Mouse (Mus musculus) lung, embryonic 14.5 days (tissue): ENCODE measurements at regions not wholly inside any gene's neighbourhood (a gene's known extent, or its start where the extent isn't known, plus 50 kb on each side); places are given as distances from the start of the nearest gene placed in this dataset.
A peak's percentile ranks its signal among the peaks of the same experiment; 100 is the strongest.

Experiments used
- ATAC-seq: fragments of 200-750 bp; cut with Nextera tagmentation; 2 replicates; pipeline ENCODE4 v1.8.0; 2017; ENCODE audit warnings: mild to moderate bottlenecking, moderate TSS enrichment, moderate library complexity; ENCODE audit not compliant: insufficient read depth
- DNase-seq: peaks from one replicate; pipeline ENCODE4 v3.0.0-alpha.2; 2015
- H3K27ac ChIP-seq: fragments of 300-500 bp; sonication (generic); 2 replicates; pipeline ENCODE4 v1.5.1; 2014; ENCODE audit warnings: low read depth, mild to moderate bottlenecking, moderate library complexity
- H3K27me3 ChIP-seq: fragments of 300-500 bp; sonication (generic); 2 replicates; pipeline ENCODE4 v1.6.1; 2014; ENCODE audit warnings: low read length, control low read depth; ENCODE audit not compliant: insufficient read depth
- H3K36me3 ChIP-seq: fragments of 300-500 bp; sonication (generic); 2 replicates; pipeline ENCODE4 v1.6.1; 2014; ENCODE audit warnings: control low read depth; ENCODE audit not compliant: insufficient read depth
- H3K4me1 ChIP-seq: fragments of 300-500 bp; sonication (generic); 2 replicates; pipeline ENCODE4 v1.6.1; 2014; ENCODE audit warnings: antibody characterized with exemption, control low read depth; ENCODE audit not compliant: insufficient read depth
- H3K4me2 ChIP-seq: fragments of 300-500 bp; sonication (generic); 2 replicates; pipeline ENCODE4 v1.6.1; 2014; ENCODE audit warnings: mild to moderate bottlenecking
- H3K4me3 ChIP-seq: fragments of 300-500 bp; sonication (generic); 2 replicates; pipeline ENCODE4 v1.5.1; 2014; ENCODE audit warnings: low read depth, low read length
- H3K9ac ChIP-seq: fragments of 300-500 bp; sonication (generic); 2 replicates; pipeline ENCODE4 v1.6.1; 2014
- H3K9me3 ChIP-seq: fragments of 300-500 bp; sonication (generic); 2 replicates; pipeline ENCODE4 v1.6.1; 2016; ENCODE audit warnings: low read depth, low read length, control low read depth
- CTCF ChIP-seq: IDR thresholded peaks from 2 replicates; pipeline ENCODE4 v1.5.1; 2016; ENCODE audit warnings: antibody characterized with exemption, low read depth
- WGBS: fragments of 180-500 bp; shearing (Covaris S2); extraction: QIAGEN DNeasy Blood & Tissue Kit; methylation state at CpG from one replicate; pipeline ENCODE4 v1.1.7; 2014; 5-methylcytosine and 5-hydroxymethylcytosine counted together

- Histone ChIP-seq H3K4me1 (no peaks in the 10 kb centered on the region), H3K4me2 (no peak overlapping the region), H3K27ac (no peak overlapping the region), H3K36me3 (no peaks in the 10 kb centered on the region), H3K4me3 (no peak overlapping the region), H3K27me3 (no peaks in the 10 kb centered on the region), H3K9me3 (no peaks in the 10 kb centered on the region), H3K9ac (no peak overlapping the region)
- 73% methylated on average over 13 of the region's 13 CpGs for WGBS
- no peak for TF ChIP-seq CTCF
- ATAC-seq (no peak), DNase-seq (no peak)
Observed at GRCm38 (mm10) chr10:119045059-119045458, 175.1 kb upstream of the Dyrk2 start.

GRCm38 (mm10) chr10:119043069-119043468, 173.1 kb upstream of the Dyrk2 start:
- H3K4me2 ChIP-seq: no peak overlapping the region
- 89% methylated on average over 7 of the region's 7 CpGs for WGBS
- no peak for TF ChIP-seq CTCF

GRCm38 (mm10) chr10:119040205-119040604, 170.2 kb upstream of the Dyrk2 start:
- Histone ChIP-seq H3K4me1 (no peaks in the 10 kb centered on the region), H3K27me3 (no peaks in the 10 kb centered on the region), H3K36me3 (no peaks in the 10 kb centered on the region), H3K4me3 (no peak overlapping the region), H3K9ac (no peak overlapping the region), H3K27ac (no peak overlapping the region), H3K4me2 (no peak overlapping the region), H3K9me3 (no peaks in the 10 kb centered on the region)
- no peak for DNase-seq
- TF ChIP-seq CTCF: no peak
- ATAC-seq: no peak
- WGBS: 38% methylated on average over 4 of the region's 4 CpGs

More at GRCm38 (mm10) chr10:119043069-119043468, 173.1 kb upstream of the Dyrk2 start:
- Histone ChIP-seq H3K36me3 (no peaks in the 10 kb centered on the region), H3K9me3 (no peaks in the 10 kb centered on the region), H3K9ac (no peak overlapping the region), H3K27ac (no peak overlapping the region), H3K4me1 (no peaks in the 10 kb centered on the region), H3K27me3 (no peaks in the 10 kb centered on the region), H3K4me3 (no peak overlapping the region)
- ATAC-seq: no peak
- DNase-seq: no peak

- no peak overlapping the region for H3K4me3 ChIP-seq
- no peaks in the 10 kb centered on the region for H3K4me1 ChIP-seq
- H3K4me2 ChIP-seq: no peak overlapping the region
- H3K36me3 ChIP-seq: no peaks in the 10 kb centered on the region
- no peak for TF ChIP-seq CTCF
- no peak overlapping the region for H3K9ac ChIP-seq
- WGBS: 32% methylated on average over 3 of the region's 3 CpGs
- ATAC-seq (no peak), DNase-seq (peak; percentile 34)
- no peaks in the 10 kb centered on the region for H3K27me3 ChIP-seq
- H3K27ac ChIP-seq: no peak overlapping the region
- H3K9me3 ChIP-seq: no peaks in the 10 kb centered on the region
Observed at GRCm38 (mm10) chr10:119039732-119040131, 169.7 kb upstream of the Dyrk2 start.

GRCm38 (mm10) chr10:119038991-119039390, 169.0 kb upstream of the Dyrk2 start:
- WGBS: 78% methylated on average over 6 of the region's 6 CpGs
- Histone ChIP-seq H3K4me1 (no peaks in the 10 kb centered on the region), H3K4me2 (no peak overlapping the region)

GRCm38 (mm10) chr10:119037781-119038180, 167.8 kb upstream of the Dyrk2 start:
- no peaks in the 10 kb centered on the region for H3K36me3 ChIP-seq
- no peak overlapping the region for H3K27ac ChIP-seq
- ATAC-seq (no peak), DNase-seq (no peak)
- H3K9ac ChIP-seq: no peak overlapping the region
- WGBS: 88% methylated on average over 8 of the region's 8 CpGs
- no peaks in the 10 kb centered on the region for H3K27me3 ChIP-seq
- no peak overlapping the region for H3K4me3 ChIP-seq
- H3K4me1 ChIP-seq: no peaks in the 10 kb centered on the region
- no peak for TF ChIP-seq CTCF
- no peak overlapping the region for H3K4me2 ChIP-seq
- H3K9me3 ChIP-seq: no peaks in the 10 kb centered on the region

More at GRCm38 (mm10) chr10:119038991-119039390, 169.0 kb upstream of the Dyrk2 start:
- H3K9ac ChIP-seq: no peak overlapping the region
- ATAC-seq: no peak
- TF ChIP-seq CTCF: no peak
- no peaks in the 10 kb centered on the region for H3K36me3 ChIP-seq
- H3K9me3 ChIP-seq: no peaks in the 10 kb centered on the region
- H3K27me3 ChIP-seq: no peaks in the 10 kb centered on the region
- no peak overlapping the region for H3K27ac ChIP-seq
- no peak for DNase-seq
- no peak overlapping the region for H3K4me3 ChIP-seq

- Histone ChIP-seq H3K9me3 (no peaks in the 10 kb centered on the region), H3K36me3 (no peaks in the 10 kb centered on the region), H3K27me3 (no peaks in the 10 kb centered on the region), H3K4me1 (no peaks in the 10 kb centered on the region), H3K27ac (no peak overlapping the region), H3K9ac (no peak overlapping the region), H3K4me2 (no peak overlapping the region), H3K4me3 (no peak overlapping the region)
- no peak for TF ChIP-seq CTCF
- ATAC-seq (no peak), DNase-seq (no peak)
- 84% methylated on average over 5 of the region's 5 CpGs for WGBS
Observed at GRCm38 (mm10) chr10:119035863-119036262, 165.9 kb upstream of the Dyrk2 start.

GRCm38 (mm10) chr10:119034396-119034795, 164.4 kb upstream of the Dyrk2 start:
- Histone ChIP-seq H3K4me2 (no peak overlapping the region), H3K4me3 (no peak overlapping the region), H3K4me1 (no peaks in the 10 kb centered on the region), H3K27me3 (no peaks in the 10 kb centered on the region), H3K9ac (no peak overlapping the region), H3K36me3 (no peaks in the 10 kb centered on the region), H3K9me3 (no peaks in the 10 kb centered on the region), H3K27ac (no peak overlapping the region)
- WGBS: 59% methylated on average over 4 of the region's 4 CpGs
- no peak for TF ChIP-seq CTCF
- no peak for ATAC-seq
- no peak for DNase-seq
